Mouse (Mus musculus) lung, postnatal 0 days (tissue): Measurements from ENCODE around the gene Noxa1. TPM values are rescaled to one million over a fixed set of nuclear protein-coding genes. Genes with fewer than 3 reads are reported as not detected.

Source experiments
- ATAC-seq: fragments of 200-750 bp; cut with Nextera tagmentation; 2 replicates; pipeline ENCODE4 v1.8.0; 2017; ENCODE audit warnings: moderate library complexity
- DNase-seq: peaks from one replicate; pipeline ENCODE4 v3.0.0-alpha.2; 2016; ENCODE audit warnings: low spot score
- H3K27ac ChIP-seq: fragments of 300-500 bp; sonication (generic); 2 replicates; pipeline ENCODE4 v1.5.1; 2014; ENCODE audit warnings: antibody characterized with exemption, mild to moderate bottlenecking, low read length, mixed read lengths
- H3K27me3 ChIP-seq: fragments of 300-500 bp; sonication (generic); replicated peaks from 2 replicates; pipeline ENCODE4 v1.6.1; 2014; ENCODE audit warnings: low read length, mixed read lengths; ENCODE audit not compliant: insufficient read depth
- H3K36me3 ChIP-seq: fragments of 300-500 bp; sonication (generic); 2 replicates; pipeline ENCODE4 v1.6.1; 2014; ENCODE audit warnings: low read length, mixed read lengths; ENCODE audit not compliant: insufficient read depth
- H3K4me1 ChIP-seq: fragments of 300-500 bp; sonication (generic); 2 replicates; pipeline ENCODE4 v1.6.1; 2014; ENCODE audit warnings: antibody characterized with exemption, low read depth, low read length, mixed read lengths; ENCODE audit not compliant: insufficient read depth
- H3K4me2 ChIP-seq: fragments of 300-500 bp; sonication (generic); replicated peaks from 2 replicates; pipeline ENCODE4 v1.6.1; 2014; ENCODE audit warnings: low read depth, mild to moderate bottlenecking, low read length, moderate library complexity, mixed read lengths
- H3K4me3 ChIP-seq: fragments of 300-500 bp; sonication (generic); 2 replicates; pipeline ENCODE4 v1.5.1; 2014; ENCODE audit warnings: low read depth, low read length
- H3K9ac ChIP-seq: fragments of 300-500 bp; sonication (generic); replicated peaks from 2 replicates; pipeline ENCODE4 v1.6.1; 2014; ENCODE audit warnings: low read depth, mild to moderate bottlenecking
- H3K9me3 ChIP-seq: fragments of 300-500 bp; sonication (generic); 2 replicates; pipeline ENCODE4 v1.6.1; 2016; ENCODE audit warnings: low read length, mixed read lengths
- CTCF ChIP-seq: IDR thresholded peaks from 2 replicates; pipeline ENCODE4 v1.5.1; 2016; ENCODE audit warnings: antibody characterized with exemption, mild to moderate bottlenecking
- EP300 ChIP-seq: IDR thresholded peaks from 2 replicates; pipeline ENCODE4 v1.6.1; 2016; ENCODE audit warnings: antibody characterized with exemption, mild to moderate bottlenecking, control low read depth
- WGBS: fragments of 180-500 bp; shearing (Covaris S2); extraction: QIAGEN DNeasy Blood & Tissue Kit; methylation state at CpG from one replicate; pipeline ENCODE4 v1.1.7; 2014; 5-methylcytosine and 5-hydroxymethylcytosine counted together
- microRNA-seq: library from miRNA; unstranded; fragments of <30 nt; microRNA quantifications from one replicate; pipeline ENCODE4, GENCODE M21; 2016
- polyA plus RNA-seq: library from polyadenylated mRNA; unstranded; fragments of >200 nt; fragmentation: Nextera tagmentation; extraction: Ambion mirVana; gene quantifications from 2 replicates; pipeline ENCODE4 v1.2.1, GENCODE M21; 2015

Noxa1 gene
- polyA plus RNA-seq, 1 experiment from 2014 or later: 14.6 TPM

GRCm38 (mm10) chr2:25040089-25040488 lies 54.9 kb downstream of the Noxa1 start:
- no peak overlapping the region for H3K27ac ChIP-seq
- 66% methylated on average over 5 of the region's 5 CpGs for WGBS
- H3K4me2 ChIP-seq: no peak overlapping the region
- no peak overlapping the region for H3K4me3 ChIP-seq
- DNase-seq: no peak
- no peaks in the 10 kb centered on the region for H3K4me1 ChIP-seq
- ATAC-seq: no peak
- H3K27me3 ChIP-seq: no peaks in the 10 kb centered on the region
- TF ChIP-seq CTCF (no peak), EP300 (no peak)
- no peaks in the 10 kb centered on the region for H3K9me3 ChIP-seq
- H3K36me3 ChIP-seq: no peaks in the 10 kb centered on the region
- H3K9ac ChIP-seq: no peak overlapping the region

Small RNA genes lying within 50 kb of the gene (microRNA-seq; reads per million reads assigned to microRNA genes)
- gene Gm24328 (not detected), gene Mir7664 (not detected)

Other genes starting within 250 kb of the Noxa1 start
- gene Ehmt1, start 175.5 kb downstream of the Noxa1 start, polyA plus RNA-seq: 39.1 and 45.0 TPM in 2 replicates
- 174 and 180 TPM in 2 replicates for gene Arrdc1, start 159.9 kb downstream of the Noxa1 start, polyA plus RNA-seq
- gene Zmynd19, start 145.4 kb downstream of the Noxa1 start, polyA plus RNA-seq: 5.0 and 7.3 TPM in 2 replicates
- 12.3 and 13.3 TPM in 2 replicates for gene Dph7, start 132.7 kb downstream of the Noxa1 start, polyA plus RNA-seq
- gene Mrpl41, start 120.1 kb downstream of the Noxa1 start, polyA plus RNA-seq: 90.0 and 98.4 TPM in 2 replicates
- 8.4 and 8.6 TPM in 2 replicates for gene Pnpla7, start 119.1 kb downstream of the Noxa1 start, polyA plus RNA-seq
- gene Nsmf, start 40.8 kb downstream of the Noxa1 start, polyA plus RNA-seq: 49.3 and 50.2 TPM in 2 replicates
- 3.0 and 3.4 TPM in 2 replicates for gene Entpd8, start 14.8 kb downstream of the Noxa1 start, polyA plus RNA-seq
- gene Nrarp, start 85.6 kb upstream of the Noxa1 start, polyA plus RNA-seq: 14.1 and 16.0 TPM in 2 replicates
- gene Tor4a, start 101.7 kb upstream of the Noxa1 start, polyA plus RNA-seq: 13.8 and 14.8 TPM in 2 replicates
- gene Nelfb, start 116.3 kb upstream of the Noxa1 start, polyA plus RNA-seq: 74.0 and 80.1 TPM in 2 replicates
- 0.12 TPM in 1 of 2 replicates, not detected in the other for gene Stpg3, start 119.5 kb upstream of the Noxa1 start, polyA plus RNA-seq
- 0.32 and 0.98 TPM in 2 replicates for gene Fam166a, start 123.6 kb upstream of the Noxa1 start, polyA plus RNA-seq
- gene Tubb4b, start 129.6 kb upstream of the Noxa1 start, polyA plus RNA-seq: 344 and 386 TPM in 2 replicates
- gene Slc34a3, start 139.2 kb upstream of the Noxa1 start, polyA plus RNA-seq: not detected in 2 replicates
- gene Rnf224, start 141.6 kb upstream of the Noxa1 start, polyA plus RNA-seq: 0.10 TPM in 1 of 2 replicates, not detected in the other
- 3.4 TPM in 2 replicates for gene Rnf208, start 147.1 kb upstream of the Noxa1 start, polyA plus RNA-seq
- gene Cysrt1, start 147.3 kb upstream of the Noxa1 start, polyA plus RNA-seq: 0.69 and 0.85 TPM in 2 replicates
- 4.1 and 4.3 TPM in 2 replicates for gene AL732309.1, start 151.7 kb upstream of the Noxa1 start, polyA plus RNA-seq
- gene Tmem203, start 160.3 kb upstream of the Noxa1 start, polyA plus RNA-seq: 43.2 and 44.9 TPM in 2 replicates
- gene Tprn, start 167.5 kb upstream of the Noxa1 start, polyA plus RNA-seq: 7.2 and 7.4 TPM in 2 replicates
- gene Ssna1, start 177.3 kb upstream of the Noxa1 start, polyA plus RNA-seq: 146 and 173 TPM in 2 replicates
- 88.4 and 89.0 TPM in 2 replicates for gene Anapc2, start 177.3 kb upstream of the Noxa1 start, polyA plus RNA-seq
- not detected in 2 replicates for gene Tmem210, start 193.0 kb upstream of the Noxa1 start, polyA plus RNA-seq
- 42.2 and 46.5 TPM in 2 replicates for gene Lrrc26, start 194.8 kb upstream of the Noxa1 start, polyA plus RNA-seq
- 0.30 and 0.36 TPM in 2 replicates for gene Grin1, start 224.0 kb upstream of the Noxa1 start, polyA plus RNA-seq
- gene Man1b1, start 237.2 kb upstream of the Noxa1 start, polyA plus RNA-seq: 36.8 and 40.9 TPM in 2 replicates